Mouse (Mus musculus): ENCODE measurements around the gene Stn1.

Stn1 gene

GRCm38 (mm10) chr19:47542441-47542840, 5.1 kb upstream of the Stn1 start:
- no peak for DNase-seq (ENCODE audit: low spot score)

GRCm38 (mm10) chr19:47538801-47539200, 1.5 kb upstream of the Stn1 start:
- no peak for DNase-seq (ENCODE audit: low spot score)

- no peak for DNase-seq (ENCODE audit: low spot score)
Observed at GRCm38 (mm10) chr19:47537879-47538278, 572 bp upstream of the Stn1 start.

DNA sequence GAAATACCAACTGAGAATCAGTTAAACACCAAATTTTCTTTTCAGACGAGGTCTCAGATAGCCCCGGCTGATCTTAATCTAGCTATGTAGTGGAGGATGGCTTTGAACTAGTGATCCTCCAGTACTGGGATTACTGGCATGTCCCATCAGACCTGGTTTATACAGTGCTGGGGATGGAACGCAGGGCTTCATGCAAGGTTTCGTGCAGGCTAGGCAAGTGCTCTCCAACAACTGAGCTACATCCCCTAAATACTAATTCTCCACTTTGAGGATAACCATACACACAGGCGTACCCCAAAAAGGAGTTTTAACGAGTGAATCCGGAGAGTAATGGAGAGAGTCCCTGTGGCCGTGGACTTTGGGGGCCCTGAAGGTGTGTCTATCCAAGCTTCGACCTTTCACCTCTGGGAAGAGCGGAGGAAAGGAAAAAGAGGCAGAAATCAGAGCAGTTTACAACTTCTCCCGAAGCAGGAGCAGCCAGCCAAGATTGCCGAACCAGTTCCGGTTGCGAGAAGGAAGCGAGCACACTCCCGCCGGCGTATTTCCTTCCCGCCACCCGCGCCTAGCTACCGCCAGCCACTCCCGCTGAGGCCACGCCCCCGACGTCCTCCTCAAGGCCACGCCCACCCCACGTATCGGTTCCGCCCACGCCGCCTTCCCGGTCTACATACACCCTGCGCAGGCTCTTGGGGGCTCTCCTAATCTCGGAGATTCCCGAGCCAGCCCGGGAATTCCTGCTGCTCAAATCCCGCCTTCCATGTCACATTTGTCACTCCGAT, 597 bp downstream of the Stn1 start:
- DNase-seq (ENCODE audit: low spot score) = peak; percentile 96

DNA sequence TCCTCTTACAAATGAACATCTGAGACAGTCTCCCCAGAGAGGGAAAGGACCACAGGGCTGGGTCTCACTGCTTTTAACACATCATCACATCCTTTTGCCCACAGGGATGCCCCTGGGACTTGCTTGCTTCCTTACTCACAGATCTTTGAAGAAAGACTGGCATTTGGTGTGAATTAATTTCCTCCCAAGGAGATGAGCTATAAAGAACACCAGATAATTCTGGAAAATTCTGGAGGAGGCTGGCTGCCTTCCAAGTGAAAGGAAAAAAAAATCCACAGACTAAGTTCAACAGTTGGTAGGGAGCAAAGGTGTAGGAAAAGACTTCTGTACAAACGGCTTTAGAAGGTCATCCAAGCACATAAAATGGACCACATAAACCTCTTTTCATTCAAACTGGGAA, 3.2 kb downstream of the Stn1 start:
- no peak for DNase-seq (ENCODE audit: low spot score)

- DNase-seq (ENCODE audit: low spot score) = no peak
Observed at GRCm38 (mm10) chr19:47532449-47532848, 4.9 kb downstream of the Stn1 start.

GRCm38 (mm10) chr19:47531309-47531708, 6.0 kb downstream of the Stn1 start:
- DNase-seq (ENCODE audit: low spot score) = no peak

GRCm38 (mm10) chr19:47526239-47526986, 10.9 kb downstream of the Stn1 start:
- DNase-seq (ENCODE audit: low spot score) = no peak

- DNase-seq (ENCODE audit: low spot score) = no peak
Observed at GRCm38 (mm10) chr19:47524905-47525304, 12.4 kb downstream of the Stn1 start.

- DNase-seq (ENCODE audit: low spot score) = no peak
Observed at GRCm38 (mm10) chr19:47521403-47521802, 15.9 kb downstream of the Stn1 start.

GRCm38 (mm10) chr19:47519163-47519893, 18.0 kb downstream of the Stn1 start:
- DNase-seq (ENCODE audit: low spot score) = no peak

- DNase-seq (ENCODE audit: low spot score) = no peak
Observed at GRCm38 (mm10) chr19:47518475-47519162, 18.7 kb downstream of the Stn1 start.

DNA sequence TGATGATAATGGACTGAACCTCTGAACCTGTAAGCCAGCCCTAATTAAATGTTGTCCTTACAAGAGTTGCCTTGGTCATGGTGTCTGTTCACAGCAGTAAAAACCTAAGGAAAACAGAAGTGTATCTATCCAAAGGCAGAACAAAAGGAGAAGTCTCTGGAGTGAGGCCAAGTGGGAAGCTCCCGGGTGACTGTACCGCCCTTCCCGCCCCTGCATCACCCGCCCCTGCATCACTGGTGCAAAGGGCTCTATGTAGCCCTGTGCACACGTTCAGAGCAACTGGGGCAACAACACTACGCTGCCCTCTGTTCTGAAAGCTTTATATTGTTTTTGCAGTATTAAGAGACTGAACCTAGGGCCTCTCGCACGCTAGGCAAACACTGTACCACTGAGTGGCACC, 19.7 kb downstream of the Stn1 start:
- DNase-seq (ENCODE audit: low spot score) = no peak

- DNase-seq (ENCODE audit: low spot score) = no peak
Observed at GRCm38 (mm10) chr19:47516879-47517278, 20.4 kb downstream of the Stn1 start.

GRCm38 (mm10) chr19:47515091-47515490, 22.2 kb downstream of the Stn1 start:
- no peak for DNase-seq (ENCODE audit: low spot score)

DNA sequence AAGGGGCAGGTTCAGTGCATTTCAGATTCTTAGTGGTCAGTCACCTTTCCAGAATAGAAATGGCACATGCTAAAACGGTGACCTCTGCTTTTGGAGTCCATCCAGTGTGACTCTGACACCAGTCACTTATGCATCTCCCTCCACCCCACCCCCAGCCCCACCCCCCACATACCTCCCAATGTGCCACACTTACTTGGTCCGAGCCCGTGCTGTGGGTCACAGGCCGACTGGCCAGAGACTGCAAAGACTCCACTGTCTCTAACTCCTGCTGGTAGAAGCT, 23.7 kb downstream of the Stn1 start:
- no peak for DNase-seq (ENCODE audit: low spot score)

GRCm38 (mm10) chr19:47512794-47513617, 24.3 kb downstream of the Stn1 start:
- DNase-seq (ENCODE audit: low spot score) = no peak

DNA sequence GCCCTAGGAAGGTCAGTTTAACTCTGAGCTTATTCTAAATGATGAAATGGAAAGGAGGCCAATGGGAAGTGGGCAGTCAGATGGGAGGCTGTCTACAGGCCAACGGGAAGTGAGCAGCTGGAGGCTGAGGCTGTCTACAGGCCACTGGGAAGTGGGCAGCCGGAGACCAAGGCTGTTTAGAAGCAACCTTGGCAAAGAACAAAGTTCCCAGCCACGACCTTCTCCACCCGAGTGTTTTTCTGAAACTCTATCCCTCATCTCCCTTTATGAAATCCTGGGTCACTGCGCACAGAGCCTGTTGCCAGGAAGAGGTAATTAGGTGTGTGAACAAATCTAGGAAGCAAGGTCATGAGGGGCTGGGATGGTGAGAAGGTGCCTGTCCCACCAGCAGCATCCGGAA, 25.3 kb downstream of the Stn1 start:
- no peak for DNase-seq (ENCODE audit: low spot score)

DNA sequence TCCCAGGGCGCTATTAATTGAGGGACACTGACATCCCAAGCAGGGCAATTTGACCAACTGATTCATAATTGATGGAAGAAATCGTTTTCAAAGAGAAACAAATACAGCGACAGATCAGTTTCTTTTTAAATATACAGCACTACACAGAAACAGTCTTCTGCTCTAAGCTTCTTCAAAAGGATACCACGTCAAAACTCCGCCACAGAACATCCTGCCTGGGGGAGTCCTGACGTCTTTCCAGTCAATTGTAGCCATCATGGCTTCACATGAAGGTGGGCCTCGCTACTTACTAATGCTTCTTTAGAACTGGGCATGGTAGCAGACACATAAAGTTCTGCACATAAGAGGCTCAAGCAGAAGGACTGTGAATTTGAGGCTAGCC, 26.0 kb downstream of the Stn1 start:
- DNase-seq (ENCODE audit: low spot score) = no peak

DNA sequence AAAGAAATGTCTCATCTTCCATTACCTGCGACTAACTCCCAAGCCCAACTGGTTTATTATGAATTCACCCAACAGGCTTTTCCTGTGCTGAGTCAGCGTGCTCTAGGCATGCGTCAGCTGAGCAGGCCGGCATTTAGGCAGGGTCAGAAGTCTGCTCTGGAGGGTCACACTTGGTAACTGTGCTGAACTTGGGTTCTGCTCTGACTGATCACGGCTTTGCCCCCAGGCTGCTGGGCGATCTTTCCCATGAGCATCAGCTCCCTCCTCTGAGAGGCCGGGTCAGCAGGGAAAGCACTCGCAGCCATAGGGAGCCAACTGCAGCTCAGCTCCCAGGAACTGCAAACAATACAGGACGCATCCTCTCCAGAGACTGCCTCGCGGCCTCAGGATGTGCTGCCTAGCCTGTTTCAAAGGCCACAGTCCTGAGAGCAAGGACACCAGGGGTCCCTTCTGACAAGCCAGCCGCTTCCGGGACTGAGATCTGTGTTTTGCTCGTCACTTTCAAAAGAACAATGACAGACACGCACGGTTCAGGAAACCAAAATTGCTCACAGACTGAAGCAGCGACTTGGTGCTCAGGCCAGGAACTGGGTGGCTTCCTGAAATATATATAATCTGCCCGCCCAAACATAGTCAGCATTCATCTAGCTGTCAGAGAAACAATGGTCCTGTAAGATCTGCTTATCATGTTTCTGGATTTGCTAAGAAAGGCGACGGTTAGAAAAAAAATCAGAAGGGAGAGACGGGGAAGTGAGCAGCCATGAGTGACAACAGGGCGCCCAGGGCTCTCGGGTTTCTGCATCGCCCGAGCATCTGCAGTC, 26.6 kb downstream of the Stn1 start:
- DNase-seq (ENCODE audit: low spot score) = no peak

DNA sequence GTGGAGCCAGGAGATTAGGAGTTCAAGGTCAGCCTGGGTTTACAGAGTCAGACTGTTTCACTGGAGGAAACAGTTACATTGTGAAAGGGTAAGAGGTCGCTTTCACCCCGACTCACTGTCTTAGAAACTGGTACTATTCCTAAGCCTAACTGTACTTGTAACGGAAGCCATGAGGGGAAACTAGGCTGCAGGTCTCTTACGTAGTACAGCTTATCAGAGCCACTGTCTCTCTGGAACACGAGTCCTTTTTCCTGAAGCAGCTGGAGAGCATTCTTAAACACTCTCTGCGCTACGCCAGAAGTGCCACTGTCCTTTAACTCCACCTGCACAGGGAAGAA, 27.2 kb downstream of the Stn1 start:
- no peak for DNase-seq (ENCODE audit: low spot score)
